Mouse (Mus musculus): ENCODE measurements at regions not wholly inside any gene's neighbourhood (a gene's known extent, or its start where the extent isn't known, plus 50 kb on each side); places are given as distances from the start of the nearest gene placed in this dataset.

DNA sequence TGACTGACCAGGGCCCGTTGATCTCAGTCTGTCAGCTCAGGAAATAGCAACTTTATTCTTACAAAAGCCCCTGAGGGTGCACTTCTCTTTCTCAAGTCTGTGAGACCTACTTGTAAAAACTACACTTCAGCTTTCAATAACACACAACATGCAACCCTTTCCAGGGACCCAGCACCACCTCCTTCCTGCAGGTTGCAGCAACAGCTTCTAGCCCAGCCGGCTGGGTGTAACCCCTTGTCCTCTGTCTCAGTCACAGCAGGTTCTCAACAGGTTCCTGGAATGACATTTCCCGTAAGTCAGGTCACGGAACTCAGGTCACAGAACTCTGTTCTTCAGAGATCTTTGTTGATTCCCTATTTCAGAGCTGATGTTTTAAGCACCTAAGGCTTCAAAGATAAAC, 558.5 kb upstream of the Camk1g start:
- Histone ChIP-seq H3K4me1 (replicated peaks; ENCODE audit: low read depth, low read length) (peaks cover 34% of the 10 kb centered on the region), H3K9me3 (ENCODE audit: low read length) (no peaks in the 10 kb centered on the region), H3K27me3 (ENCODE audit: insufficient read depth, low read length) (no peaks in the 10 kb centered on the region), H3K36me3 (ENCODE audit: insufficient read depth, low read length) (no peaks in the 10 kb centered on the region), H3K4me3 (replicated peaks; ENCODE audit: low read length) (no peak overlapping the region)
- no peak for TF ChIP-seq CTCF (conservative IDR thresholded peaks at IDR 0.05; ENCODE audit: low read length)
- TF ChIP-seq POU5F1 (IDR thresholded peaks at IDR 0.05; ENCODE audit: borderline replicate concordance, low read length) = no peak
- TF ChIP-seq NANOG (IDR thresholded peaks at IDR 0.05; ENCODE audit: borderline replicate concordance, low read length) = no peak

DNA sequence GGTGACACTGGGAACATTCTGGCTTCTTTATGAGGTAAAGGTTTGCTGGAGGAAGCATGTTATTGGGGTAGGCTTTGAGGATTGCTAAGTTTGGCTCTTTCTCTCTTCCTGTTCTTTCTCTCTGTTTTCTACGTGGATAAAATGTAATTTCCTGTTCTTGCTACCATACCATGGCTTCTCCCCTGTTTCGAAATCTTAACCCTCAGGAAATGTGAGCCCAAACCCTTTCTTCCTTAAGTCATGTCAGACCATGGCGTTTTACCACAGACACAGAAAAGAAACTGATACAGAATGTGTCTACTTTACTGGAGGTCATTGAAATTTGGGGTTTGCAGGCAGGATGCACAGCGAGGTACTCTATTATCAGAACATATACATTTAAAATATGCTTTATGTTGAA, 552.7 kb upstream of the Camk1g start:
- Histone ChIP-seq H3K27me3 (ENCODE audit: insufficient read depth, low read length) (no peaks in the 10 kb centered on the region), H3K4me3 (replicated peaks; ENCODE audit: low read length) (no peak overlapping the region), H3K9me3 (ENCODE audit: low read length) (no peaks in the 10 kb centered on the region), H3K4me1 (replicated peaks; ENCODE audit: low read depth, low read length) (peaks cover 8% of the 10 kb centered on the region), H3K36me3 (ENCODE audit: insufficient read depth, low read length) (no peaks in the 10 kb centered on the region)
- TF ChIP-seq NANOG (IDR thresholded peaks at IDR 0.05; ENCODE audit: borderline replicate concordance, low read length) (no peak), POU5F1 (IDR thresholded peaks at IDR 0.05; ENCODE audit: borderline replicate concordance, low read length) (no peak), CTCF (conservative IDR thresholded peaks at IDR 0.05; ENCODE audit: low read length) (no peak)

DNA sequence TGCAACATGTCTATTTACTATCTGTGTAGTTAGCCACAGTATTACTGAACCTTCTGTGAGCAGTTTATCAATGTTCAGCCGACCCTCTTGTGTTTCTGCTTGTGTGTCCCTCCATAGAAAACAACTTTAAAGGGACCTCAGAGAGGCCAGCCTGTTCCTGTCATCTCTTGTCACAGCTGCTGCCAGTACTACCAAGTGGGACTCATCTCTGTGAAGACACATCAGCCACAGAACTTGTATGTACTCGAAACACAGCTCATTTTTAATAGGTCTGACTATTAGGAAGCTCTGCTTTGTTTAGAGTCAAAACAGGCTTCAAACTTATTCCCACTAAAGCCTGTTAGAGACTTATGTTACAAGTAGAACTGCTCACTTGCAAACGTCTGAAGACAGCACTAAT, 549.1 kb upstream of the Camk1g start:
- H3K4me3 ChIP-seq (replicated peaks; ENCODE audit: low read length) = no peak overlapping the region
- H3K9me3 ChIP-seq (ENCODE audit: low read length) = no peaks in the 10 kb centered on the region
- H3K36me3 ChIP-seq (ENCODE audit: insufficient read depth, low read length) = no peaks in the 10 kb centered on the region
- H3K4me1 ChIP-seq (replicated peaks; ENCODE audit: low read depth, low read length) = peaks cover 8% of the 10 kb centered on the region
- no peak for TF ChIP-seq CTCF (conservative IDR thresholded peaks at IDR 0.05; ENCODE audit: low read length)
- TF ChIP-seq NANOG (IDR thresholded peaks at IDR 0.05; ENCODE audit: borderline replicate concordance, low read length) = no peak
- no peak for TF ChIP-seq POU5F1 (IDR thresholded peaks at IDR 0.05; ENCODE audit: borderline replicate concordance, low read length)
- H3K27me3 ChIP-seq (ENCODE audit: insufficient read depth, low read length) = no peaks in the 10 kb centered on the region

DNA sequence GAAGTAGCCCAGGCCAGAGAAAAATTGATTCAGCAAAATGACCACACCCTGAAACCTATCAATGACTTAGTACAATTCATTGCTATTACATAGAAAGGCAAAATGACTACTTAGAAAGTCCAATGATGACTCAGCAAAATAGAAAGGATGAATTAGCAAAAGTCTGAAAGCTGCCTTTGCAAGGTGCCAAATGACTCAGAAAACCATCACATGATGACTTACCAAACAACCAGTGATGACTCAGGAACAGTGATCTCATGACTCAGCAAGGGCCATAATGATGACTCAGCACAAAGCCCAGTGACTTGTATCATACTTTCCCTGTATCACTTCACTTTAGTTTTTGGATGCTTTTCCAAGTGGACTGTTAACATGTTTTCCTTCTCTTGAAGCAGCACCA, 535.6 kb upstream of the Camk1g start:
- no peaks in the 10 kb centered on the region for H3K4me1 ChIP-seq (replicated peaks; ENCODE audit: low read depth, low read length)
- H3K9me3 ChIP-seq (ENCODE audit: low read length) = no peaks in the 10 kb centered on the region
- TF ChIP-seq CTCF (conservative IDR thresholded peaks at IDR 0.05; ENCODE audit: low read length) (no peak), POU5F1 (IDR thresholded peaks at IDR 0.05; ENCODE audit: borderline replicate concordance, low read length) (no peak), NANOG (IDR thresholded peaks at IDR 0.05; ENCODE audit: borderline replicate concordance, low read length) (no peak)
- no peaks in the 10 kb centered on the region for H3K36me3 ChIP-seq (ENCODE audit: insufficient read depth, low read length)
- H3K4me3 ChIP-seq (replicated peaks; ENCODE audit: low read length) = no peak overlapping the region
- H3K27me3 ChIP-seq (ENCODE audit: insufficient read depth, low read length) = no peaks in the 10 kb centered on the region

DNA sequence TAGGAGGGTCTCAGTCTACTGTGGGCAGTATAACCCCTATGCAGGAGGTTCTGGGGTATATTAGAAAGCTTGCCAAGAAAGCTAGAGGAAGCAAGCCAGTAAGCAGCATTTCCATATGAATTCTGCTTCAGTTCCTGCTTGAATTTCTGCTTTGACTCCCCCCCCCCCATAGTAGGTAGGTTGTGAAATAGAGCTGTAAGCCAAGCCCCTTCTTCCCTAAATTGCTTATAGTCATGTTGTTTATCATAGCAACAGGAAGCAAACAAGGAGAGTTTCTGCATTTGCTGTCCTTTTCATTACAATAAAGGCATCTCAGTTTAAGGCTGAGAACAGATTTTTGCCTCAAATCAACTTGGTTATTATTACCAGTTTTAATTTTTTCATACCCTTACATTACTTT, 524.0 kb upstream of the Camk1g start:
- TF ChIP-seq CTCF (conservative IDR thresholded peaks at IDR 0.05; ENCODE audit: low read length) (no peak), NANOG (IDR thresholded peaks at IDR 0.05; ENCODE audit: borderline replicate concordance, low read length) (no peak), POU5F1 (IDR thresholded peaks at IDR 0.05; ENCODE audit: borderline replicate concordance, low read length) (no peak)
- H3K9me3 ChIP-seq (ENCODE audit: low read length) = no peaks in the 10 kb centered on the region
- no peaks in the 10 kb centered on the region for H3K36me3 ChIP-seq (ENCODE audit: insufficient read depth, low read length)
- no peak overlapping the region for H3K4me3 ChIP-seq (replicated peaks; ENCODE audit: low read length)
- H3K4me1 ChIP-seq (replicated peaks; ENCODE audit: low read depth, low read length) = peaks cover 6% of the 10 kb centered on the region; the same call in 1 of the 2 replicates
- H3K27me3 ChIP-seq (ENCODE audit: insufficient read depth, low read length) = no peaks in the 10 kb centered on the region

DNA sequence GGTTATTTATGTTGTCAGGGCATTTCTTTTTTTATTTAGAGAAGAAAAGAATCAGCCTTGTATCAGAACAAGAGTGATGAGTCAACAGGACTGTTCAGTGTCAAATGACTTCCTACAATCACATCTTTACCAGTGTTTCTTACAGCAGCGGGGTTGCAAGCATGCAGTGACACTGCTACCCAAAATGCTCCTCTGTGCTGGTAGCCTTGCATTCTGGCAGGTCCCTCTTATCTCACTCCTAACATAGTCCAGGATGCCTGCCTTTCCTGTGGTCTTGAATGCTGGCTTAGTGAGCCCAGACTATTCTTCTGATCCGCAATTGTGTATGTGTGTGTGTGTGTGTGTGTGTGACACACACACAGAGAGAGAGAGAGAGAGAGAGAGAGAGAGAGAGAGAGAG, 506.4 kb upstream of the Camk1g start:
- Histone ChIP-seq H3K4me1 (replicated peaks; ENCODE audit: low read depth, low read length) (no peaks in the 10 kb centered on the region), H3K9me3 (ENCODE audit: low read length) (no peaks in the 10 kb centered on the region), H3K36me3 (ENCODE audit: insufficient read depth, low read length) (no peaks in the 10 kb centered on the region), H3K27me3 (ENCODE audit: insufficient read depth, low read length) (no peaks in the 10 kb centered on the region), H3K4me3 (replicated peaks; ENCODE audit: low read length) (no peak overlapping the region)
- no peak for TF ChIP-seq NANOG (IDR thresholded peaks at IDR 0.05; ENCODE audit: borderline replicate concordance, low read length)
- TF ChIP-seq POU5F1 (IDR thresholded peaks at IDR 0.05; ENCODE audit: borderline replicate concordance, low read length) = no peak
- no peak for TF ChIP-seq CTCF (conservative IDR thresholded peaks at IDR 0.05; ENCODE audit: low read length)

DNA sequence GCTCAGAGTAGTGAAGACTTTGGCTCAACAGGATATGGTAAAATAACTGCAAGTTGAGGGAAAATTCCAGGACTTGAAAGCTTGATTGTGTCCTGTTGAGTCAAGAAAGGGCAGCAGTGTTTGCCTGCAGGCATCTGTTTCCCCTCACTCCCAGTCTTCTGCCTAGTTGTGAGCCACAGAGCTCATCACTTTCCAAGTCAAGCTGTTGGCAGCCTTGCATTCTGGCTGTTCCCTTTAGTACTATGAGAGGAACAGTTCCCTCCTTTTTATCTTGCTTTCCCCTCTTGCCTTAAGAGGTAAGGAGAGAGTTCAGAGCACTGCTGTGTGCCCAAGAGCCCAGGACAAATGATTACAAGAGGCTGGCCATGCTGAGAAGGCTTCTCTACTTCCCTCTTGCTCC, 506.0 kb upstream of the Camk1g start:
- Histone ChIP-seq H3K27me3 (ENCODE audit: insufficient read depth, low read length) (no peaks in the 10 kb centered on the region), H3K36me3 (ENCODE audit: insufficient read depth, low read length) (no peaks in the 10 kb centered on the region), H3K4me3 (replicated peaks; ENCODE audit: low read length) (no peak overlapping the region), H3K9me3 (ENCODE audit: low read length) (no peaks in the 10 kb centered on the region), H3K4me1 (replicated peaks; ENCODE audit: low read depth, low read length) (no peaks in the 10 kb centered on the region)
- no peak for TF ChIP-seq CTCF (conservative IDR thresholded peaks at IDR 0.05; ENCODE audit: low read length)
- no peak for TF ChIP-seq NANOG (IDR thresholded peaks at IDR 0.05; ENCODE audit: borderline replicate concordance, low read length)
- TF ChIP-seq POU5F1 (IDR thresholded peaks at IDR 0.05; ENCODE audit: borderline replicate concordance, low read length) = no peak

DNA sequence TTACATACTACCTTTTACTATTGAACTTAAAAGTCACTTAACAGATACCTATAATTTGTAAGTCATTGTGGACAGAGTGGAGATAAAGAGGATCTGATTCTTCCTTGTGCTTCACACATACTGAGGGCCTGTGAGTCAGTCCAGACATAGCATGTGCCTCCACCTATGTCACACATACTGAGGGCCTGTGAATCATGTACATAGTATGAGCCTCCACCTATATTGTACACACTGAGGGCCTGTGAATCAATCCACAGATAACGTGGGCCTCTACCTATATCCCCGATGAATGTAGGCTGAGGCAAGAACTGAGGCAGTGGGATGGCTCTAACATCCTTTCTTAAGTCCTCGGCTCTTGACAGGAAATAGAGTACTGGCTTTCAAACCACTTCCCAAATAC, 505.2 kb upstream of the Camk1g start:
- Histone ChIP-seq H3K27me3 (ENCODE audit: insufficient read depth, low read length) (no peaks in the 10 kb centered on the region), H3K9me3 (ENCODE audit: low read length) (no peaks in the 10 kb centered on the region)
- TF ChIP-seq POU5F1 (IDR thresholded peaks at IDR 0.05; ENCODE audit: borderline replicate concordance, low read length) = no peak
- TF ChIP-seq NANOG (IDR thresholded peaks at IDR 0.05; ENCODE audit: borderline replicate concordance, low read length) = no peak
- TF ChIP-seq CTCF (conservative IDR thresholded peaks at IDR 0.05; ENCODE audit: low read length) = no peak

DNA sequence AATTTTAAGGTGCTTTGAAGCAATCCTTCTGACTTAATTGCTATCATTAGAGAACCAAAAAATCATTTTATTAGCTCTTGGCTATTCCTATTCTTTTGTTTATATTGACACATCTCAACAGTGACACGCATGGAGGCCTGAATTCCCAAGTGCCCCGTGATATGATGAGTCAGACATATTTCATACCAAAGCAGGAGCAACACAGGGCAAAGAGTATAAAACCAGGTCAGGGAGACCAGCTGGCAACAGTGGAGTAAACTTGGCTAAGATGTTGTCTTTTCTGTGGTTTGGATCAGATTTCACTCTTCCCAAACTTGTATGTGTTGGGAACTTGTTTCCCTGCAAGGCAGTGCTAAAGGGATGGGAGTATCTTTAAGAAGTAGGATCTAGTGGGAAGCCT, 500.6 kb upstream of the Camk1g start:
- H3K4me3 ChIP-seq (replicated peaks; ENCODE audit: low read length) = no peak overlapping the region
- H3K27me3 ChIP-seq (ENCODE audit: insufficient read depth, low read length) = no peaks in the 10 kb centered on the region
- H3K36me3 ChIP-seq (ENCODE audit: insufficient read depth, low read length) = no peaks in the 10 kb centered on the region
- no peaks in the 10 kb centered on the region for H3K4me1 ChIP-seq (replicated peaks; ENCODE audit: low read depth, low read length)
- H3K9me3 ChIP-seq (ENCODE audit: low read length) = no peaks in the 10 kb centered on the region
- TF ChIP-seq NANOG (IDR thresholded peaks at IDR 0.05; ENCODE audit: borderline replicate concordance, low read length) (no peak), CTCF (conservative IDR thresholded peaks at IDR 0.05; ENCODE audit: low read length) (no peak), POU5F1 (IDR thresholded peaks at IDR 0.05; ENCODE audit: borderline replicate concordance, low read length) (no peak)

More for the DNA sequence above, 505.2 kb upstream of the Camk1g start:
- Histone ChIP-seq H3K4me1 (replicated peaks; ENCODE audit: low read depth, low read length) (no peaks in the 10 kb centered on the region), H3K4me3 (replicated peaks; ENCODE audit: low read length) (no peak overlapping the region), H3K36me3 (ENCODE audit: insufficient read depth, low read length) (no peaks in the 10 kb centered on the region)

All from E14TG2a.4 (cell line).